Mouse (Mus musculus): ENCODE measurements around the gene Slc4a8. TPM values are rescaled to one million over a fixed set of nuclear protein-coding genes. Genes with fewer than 3 reads are reported as not detected.

Slc4a8 gene
- total RNA-seq, 2 experiments from 2014 or later = 3.0 to 3.9 TPM

- intact Hi-C loops (cut with DNase I) = no loop called here
Observed at GRCm38 (mm10) chr15:100738351-100738781, 23.2 kb upstream of the Slc4a8 start.

GRCm38 (mm10) chr15:100739442-100739841, 22.1 kb upstream of the Slc4a8 start:
- DNase-seq (ENCODE audit: low spot score) = no peak
- intact Hi-C loops (cut with DNase I) = no loop called here

More at GRCm38 (mm10) chr15:100738351-100738781, 23.2 kb upstream of the Slc4a8 start:
- no peak for DNase-seq (ENCODE audit: low spot score)

GRCm38 (mm10) chr15:100743238-100743637, 18.3 kb upstream of the Slc4a8 start:
- intact Hi-C loops (cut with DNase I) = no loop called here
- DNase-seq (ENCODE audit: low spot score) = no peak

- DNase-seq (ENCODE audit: low spot score) = no peak
- intact Hi-C loops (cut with DNase I) = no loop called here
Observed at GRCm38 (mm10) chr15:100746478-100747120, 14.9 kb upstream of the Slc4a8 start.

GRCm38 (mm10) chr15:100747121-100747963, 14.2 kb upstream of the Slc4a8 start:
- DNase-seq (ENCODE audit: low spot score) = no peak
- intact Hi-C loops (cut with DNase I) = no loop called here

- intact Hi-C loops (cut with DNase I) = no loop called here
- no peak for DNase-seq (ENCODE audit: low spot score)
Observed at GRCm38 (mm10) chr15:100748584-100748983, 13.0 kb upstream of the Slc4a8 start.

GRCm38 (mm10) chr15:100749751-100750538, 11.6 kb upstream of the Slc4a8 start:
- intact Hi-C loops (cut with DNase I) = no loop called here
- DNase-seq (ENCODE audit: low spot score) = no peak

GRCm38 (mm10) chr15:100752439-100752838, 9.1 kb upstream of the Slc4a8 start:
- intact Hi-C loops (cut with DNase I) = no loop called here
- no peak for DNase-seq (ENCODE audit: low spot score)

- DNase-seq (ENCODE audit: low spot score) = no peak
- intact Hi-C loops (cut with DNase I) = no loop called here
Observed at GRCm38 (mm10) chr15:100753045-100753444, 8.5 kb upstream of the Slc4a8 start.

- intact Hi-C loops (cut with DNase I) = no loop called here
Observed at GRCm38 (mm10) chr15:100754041-100754440, 7.5 kb upstream of the Slc4a8 start.

GRCm38 (mm10) chr15:100754805-100755497, 6.6 kb upstream of the Slc4a8 start:
- intact Hi-C loops (cut with DNase I) = loop anchor here (5.0 kb wide), 2 partner anchors 242 to 287 kb away; no protein-coding TSS in a partner anchor
- no peak for DNase-seq (ENCODE audit: low spot score)

More at GRCm38 (mm10) chr15:100754041-100754440, 7.5 kb upstream of the Slc4a8 start:
- no peak for DNase-seq (ENCODE audit: low spot score)

- DNase-seq (ENCODE audit: low spot score) = no peak
- intact Hi-C loops (cut with DNase I) = loop anchor here (5.0 kb wide), 2 partner anchors 242 to 287 kb away; no protein-coding TSS in a partner anchor
Observed at GRCm38 (mm10) chr15:100755498-100755859, 6.1 kb upstream of the Slc4a8 start.

GRCm38 (mm10) chr15:100755881-100756624, 5.5 kb upstream of the Slc4a8 start:
- intact Hi-C loops (cut with DNase I) = loop anchor here (2.0 to 5.0 kb wide), 3 partner anchors 83 to 286 kb away; no protein-coding TSS in a partner anchor
- DNase-seq (ENCODE audit: low spot score) = no peak

GRCm38 (mm10) chr15:100757527-100757978, 4.0 kb upstream of the Slc4a8 start:
- intact Hi-C loops (cut with DNase I) = loop anchor here (2.0 to 5.0 kb wide), 3 partner anchors 81 to 285 kb away; no protein-coding TSS in a partner anchor
- no peak for DNase-seq (ENCODE audit: low spot score)

GRCm38 (mm10) chr15:100759286-100759685, 2.3 kb upstream of the Slc4a8 start:
- intact Hi-C loops (cut with DNase I) = loop anchor here (5.0 kb wide), 2 partner anchors 238 to 283 kb away; no protein-coding TSS in a partner anchor

GRCm38 (mm10) chr15:100761036-100761418, 520 bp upstream of the Slc4a8 start:
- intact Hi-C loops (cut with DNase I) = loop anchor here (5.0 kb wide), 1 partner anchor 436 kb away; no protein-coding TSS in a partner anchor
- no peak for DNase-seq (ENCODE audit: low spot score)

More at GRCm38 (mm10) chr15:100759286-100759685, 2.3 kb upstream of the Slc4a8 start:
- DNase-seq (ENCODE audit: low spot score) = no peak

GRCm38 (mm10) chr15:100762649-100763048, 1.1 kb downstream of the Slc4a8 start:
- no peak for DNase-seq (ENCODE audit: low spot score)
- intact Hi-C loops (cut with DNase I) = loop anchor here (5.0 kb wide), 1 partner anchor 435 kb away; no protein-coding TSS in a partner anchor
